Mouse (Mus musculus) cerebellum, adult 2 months (tissue): ENCODE measurements around the gene Lexm.

Experiments used
- CTCF ChIP-seq: fragments of 200-500 bp; IDR thresholded peaks from 2 replicates; pipeline ENCODE4 v1.5.1; 2011; ENCODE audit warnings: low read depth, mild to moderate bottlenecking, control low read depth, low read length, moderate library complexity, borderline replicate concordance; ENCODE audit not compliant: insufficient read depth
- POLR2A ChIP-seq: fragments of 200-500 bp; IDR thresholded peaks from 2 replicates; pipeline ENCODE4 v1.6.1; 2011; ENCODE audit warnings: low read length, control low read depth, borderline replicate concordance; ENCODE audit not compliant: insufficient read depth

DNA sequence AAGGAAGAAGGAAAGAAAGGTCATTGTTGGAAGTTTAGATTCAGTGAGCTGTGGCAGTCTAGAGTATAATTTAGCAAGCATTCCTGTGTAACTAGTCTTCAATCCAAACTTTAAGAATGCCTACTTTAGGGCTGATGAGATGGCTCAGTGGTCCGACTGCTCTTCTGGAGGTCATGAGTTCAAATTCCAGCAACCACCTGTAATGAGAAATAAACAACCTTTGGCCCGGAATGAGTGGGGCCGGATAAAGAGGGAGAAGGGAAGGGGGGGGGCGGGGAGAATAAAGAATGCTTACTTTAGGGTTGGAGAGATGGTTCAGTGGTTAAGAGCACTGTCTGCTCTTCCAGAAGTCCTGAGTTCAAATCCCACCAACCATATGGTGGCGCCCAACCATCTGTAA, 59.8 kb downstream of the Lexm start:
- TF ChIP-seq POLR2A (no peak), CTCF (no peak)
